Mouse (Mus musculus) heart, postnatal 4 days (tissue): Measurements from ENCODE around the gene Tgm2. TPM values are rescaled to one million over a fixed set of nuclear protein-coding genes. Genes with fewer than 3 reads are reported as not detected.

Experiments used
- DNase-seq: peaks from one replicate; pipeline ENCODE4 v3.0.0; 2021
- total RNA-seq, 2 experiments: library from RNA; stranded (reverse); gene quantifications; 2 replicates each; pipeline ENCODE4 v1.2.3; 2021

Tgm2 gene
- total RNA-seq, 2 experiments from 2014 or later: 254 to 273 TPM

DNA sequence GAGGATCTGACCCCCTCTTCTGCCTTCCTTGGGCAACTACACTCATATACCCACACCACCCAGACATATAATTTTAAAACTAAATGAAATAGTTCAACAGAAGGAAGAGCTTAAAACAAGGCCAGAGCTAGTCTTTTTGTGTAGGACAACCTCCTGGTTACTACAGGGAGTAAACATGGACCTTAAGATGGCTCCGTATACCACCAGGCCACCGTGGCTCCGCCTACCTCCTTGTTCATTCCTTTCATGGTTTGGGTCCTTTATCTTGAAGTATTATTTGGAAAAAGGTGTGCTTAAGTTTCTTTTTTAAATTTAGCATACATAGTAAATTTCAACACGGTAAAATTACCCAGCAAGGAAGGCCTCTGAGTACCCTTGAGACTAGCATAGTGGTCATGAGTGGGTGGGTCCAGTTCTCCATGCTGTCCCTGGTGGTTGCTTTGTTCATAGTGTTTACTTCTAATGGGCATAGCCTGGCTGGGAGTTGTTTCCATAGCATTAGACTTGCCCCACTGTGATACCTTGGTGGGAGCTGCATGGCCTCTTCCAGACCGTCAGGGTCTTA, 78.9 kb downstream of the Tgm2 start:
- no peak for DNase-seq

DNA sequence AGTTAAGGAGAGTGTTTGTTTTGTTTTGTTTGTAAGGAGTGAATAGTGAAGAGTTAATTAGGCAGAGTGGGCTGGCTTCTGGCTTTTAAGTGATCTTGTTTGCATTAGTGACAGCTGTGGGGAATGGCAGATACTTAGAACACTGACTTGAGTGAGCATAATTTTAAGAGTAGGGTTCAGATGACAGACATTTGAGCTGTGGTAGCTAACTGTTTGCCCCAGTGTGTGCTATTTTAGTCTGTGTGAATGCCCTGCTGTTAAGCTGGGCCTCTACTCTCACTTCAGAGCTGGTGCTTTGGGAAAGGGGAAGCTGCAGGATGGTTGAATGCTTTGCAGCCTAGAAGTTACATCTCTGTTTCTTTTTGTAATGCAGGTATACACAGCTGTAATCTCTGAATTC, 79.8 kb downstream of the Tgm2 start:
- no peak for DNase-seq

Other genes starting within 250 kb of the Tgm2 start
- under 1 TPM in 1 of 2 experiments, not detected in 1; 0.32 TPM for gene Vstm2l, start 231.8 kb downstream of the Tgm2 start, total RNA-seq
- gene Tti1, start 118.0 kb downstream of the Tgm2 start, total RNA-seq: 10 to 100 TPM; 25.2 to 27.4 TPM
- gene Rprd1b, start 117.9 kb downstream of the Tgm2 start, total RNA-seq: 10 to 100 TPM; 29.0 to 36.3 TPM
- gene D630003M21Rik, start 82.8 kb upstream of the Tgm2 start, total RNA-seq: 1 to 10 TPM; 6.4 to 6.6 TPM
- gene Bpi, start 111.7 kb upstream of the Tgm2 start, total RNA-seq: not detected
- 1 to 10 TPM; 6.3 to 6.6 TPM for gene Lbp, start 160.1 kb upstream of the Tgm2 start, total RNA-seq
- gene Snhg11, start 229.2 kb upstream of the Tgm2 start, total RNA-seq: under 1 TPM; 0.05 to 0.52 TPM